Mouse (Mus musculus) gonadal fat pad, adult 2 months (tissue): ENCODE measurements around the gene Tmem141. TPM values are rescaled to one million over a fixed set of nuclear protein-coding genes. Genes with fewer than 3 reads are reported as not detected.

Source experiments
- DNase-seq: peaks from one replicate; pipeline ENCODE4 v3.0.0-alpha.2; 2012; ENCODE audit warnings: low read depth
- polyA plus RNA-seq: library from polyadenylated mRNA; depleted of rRNA; stranded (reverse); fragments of >200 nt; gene quantifications from 2 replicates; pipeline ENCODE4 v1.2.3, GENCODE M21; 2012; rRNA removed

Tmem141 gene
- polyA plus RNA-seq, 1 experiment, result 74.2 TPM

- no peak for DNase-seq
Observed at GRCm38 (mm10) chr2:25577951-25578795, 43.6 kb downstream of the Tmem141 start.

GRCm38 (mm10) chr2:25576965-25577891 is 44.6 kb downstream of the Tmem141 start:
- DNase-seq, result no peak

GRCm38 (mm10) chr2:25576028-25576850 is 45.6 kb downstream of the Tmem141 start:
- no peak for DNase-seq

GRCm38 (mm10) chr2:25575432-25576027 is 46.3 kb downstream of the Tmem141 start:
- DNase-seq, result no peak

- peak; percentile 95 for DNase-seq
Observed at GRCm38 (mm10) chr2:25574579-25575431, 47.0 kb downstream of the Tmem141 start, which contains the start of the genes Mamdc4 and Phpt1. Mamdc4 (minus strand) TSS chr2:25574845. Phpt1 (minus strand) TSS chr2:25575224.

- no peak for DNase-seq
Observed at GRCm38 (mm10) chr2:25574136-25574535, 47.7 kb downstream of the Tmem141 start.

- no peak for DNase-seq
Observed at GRCm38 (mm10) chr2:25573068-25573467, 48.7 kb downstream of the Tmem141 start.

- DNase-seq, result no peak
Observed at GRCm38 (mm10) chr2:25571221-25571620, 50.6 kb downstream of the Tmem141 start.

Other genes with a start within 250 kb of the Tmem141 start
- gene Sapcd2, start 249.7 kb downstream of the Tmem141 start, polyA plus RNA-seq, result 3.0 and 4.3 TPM in 2 replicates
- gene Entpd2, start 226.1 kb downstream of the Tmem141 start, polyA plus RNA-seq, result 64.7 and 75.2 TPM in 2 replicates
- 140 and 154 TPM in 2 replicates for gene Npdc1, start 222.7 kb downstream of the Tmem141 start, polyA plus RNA-seq
- 0.47 and 0.57 TPM in 2 replicates for gene Fut7, start 198.7 kb downstream of the Tmem141 start, polyA plus RNA-seq
- gene Abca2, start 193.3 kb downstream of the Tmem141 start, polyA plus RNA-seq, result 187 and 437 TPM in 2 replicates
- 103 and 188 TPM in 2 replicates for gene Clic3, start 165.2 kb downstream of the Tmem141 start, polyA plus RNA-seq
- gene Paxx, start 160.9 kb downstream of the Tmem141 start, polyA plus RNA-seq, result 124 and 139 TPM in 2 replicates
- gene Ptgds, start 152.0 kb downstream of the Tmem141 start, polyA plus RNA-seq, result 1,300 and 1,863 TPM in 2 replicates
- 234 and 311 TPM in 2 replicates for gene Lcn12, start 128.1 kb downstream of the Tmem141 start, polyA plus RNA-seq
- gene Fbxw5, start 121.3 kb downstream of the Tmem141 start, polyA plus RNA-seq, result 19.2 and 54.8 TPM in 2 replicates
- 15.1 and 15.8 TPM in 2 replicates for gene C8g, start 120.3 kb downstream of the Tmem141 start, polyA plus RNA-seq
- 13.7 and 17.0 TPM in 2 replicates for gene Traf2, start 75.1 kb downstream of the Tmem141 start, polyA plus RNA-seq
- 115 and 139 TPM in 2 replicates for gene Edf1, start 64.2 kb downstream of the Tmem141 start, polyA plus RNA-seq
- 8.0 and 13.4 TPM in 2 replicates for gene Mamdc4, start 47.2 kb downstream of the Tmem141 start, polyA plus RNA-seq
- 57.5 and 83.3 TPM in 2 replicates for gene Phpt1, start 46.8 kb downstream of the Tmem141 start, polyA plus RNA-seq
- 1.4 and 2.0 TPM in 2 replicates for gene Ajm1, start 40.2 kb downstream of the Tmem141 start, polyA plus RNA-seq
- 58.5 and 65.8 TPM in 2 replicates for gene Rabl6, start 13.5 kb downstream of the Tmem141 start, polyA plus RNA-seq
- gene Ccdc183, start 4.3 kb downstream of the Tmem141 start, polyA plus RNA-seq, result 1.0 and 1.6 TPM in 2 replicates
- 18.2 and 19.1 TPM in 2 replicates for gene Fcna, start 6.0 kb upstream of the Tmem141 start, polyA plus RNA-seq
- 4,084 and 9,522 TPM in 2 replicates for gene Lcn8, start 31.1 kb upstream of the Tmem141 start, polyA plus RNA-seq
- 3,609 and 5,181 TPM in 2 replicates for gene Lcn5, start 35.9 kb upstream of the Tmem141 start, polyA plus RNA-seq
- 342 and 466 TPM in 2 replicates for gene Lcn6, start 54.8 kb upstream of the Tmem141 start, polyA plus RNA-seq
- gene Lcn10, start 60.7 kb upstream of the Tmem141 start, polyA plus RNA-seq, result 996 and 1,118 TPM in 2 replicates
- gene Obp2a, start 78.0 kb upstream of the Tmem141 start, polyA plus RNA-seq, result 25.9 and 27.0 TPM in 2 replicates
- gene Bmyc, start 84.7 kb upstream of the Tmem141 start, polyA plus RNA-seq, result 208 and 344 TPM in 2 replicates
- 0.19 and 0.22 TPM in 2 replicates for gene Obp2b, start 115.0 kb upstream of the Tmem141 start, polyA plus RNA-seq
- gene Lcn3, start 143.6 kb upstream of the Tmem141 start, polyA plus RNA-seq, result not detected in 2 replicates
- gene Lcn11, start 155.0 kb upstream of the Tmem141 start, polyA plus RNA-seq, result 0.38 and 0.53 TPM in 2 replicates
- not detected in 2 replicates for gene Gm13539, start 160.3 kb upstream of the Tmem141 start, polyA plus RNA-seq
- 0.36 and 0.76 TPM in 2 replicates for gene Glt6d1, start 193.8 kb upstream of the Tmem141 start, polyA plus RNA-seq
- gene Lcn9, start 201.1 kb upstream of the Tmem141 start, polyA plus RNA-seq, result 2,439 and 2,836 TPM in 2 replicates
- 0.13 and 0.16 TPM in 2 replicates for gene Sohlh1, start 225.2 kb upstream of the Tmem141 start, polyA plus RNA-seq
- 14.6 and 26.8 TPM in 2 replicates for gene Kcnt1, start 241.7 kb upstream of the Tmem141 start, polyA plus RNA-seq